Comparison of ENCODE assay signal across 9 mouse cellular contexts in the genomic region with DNA sequence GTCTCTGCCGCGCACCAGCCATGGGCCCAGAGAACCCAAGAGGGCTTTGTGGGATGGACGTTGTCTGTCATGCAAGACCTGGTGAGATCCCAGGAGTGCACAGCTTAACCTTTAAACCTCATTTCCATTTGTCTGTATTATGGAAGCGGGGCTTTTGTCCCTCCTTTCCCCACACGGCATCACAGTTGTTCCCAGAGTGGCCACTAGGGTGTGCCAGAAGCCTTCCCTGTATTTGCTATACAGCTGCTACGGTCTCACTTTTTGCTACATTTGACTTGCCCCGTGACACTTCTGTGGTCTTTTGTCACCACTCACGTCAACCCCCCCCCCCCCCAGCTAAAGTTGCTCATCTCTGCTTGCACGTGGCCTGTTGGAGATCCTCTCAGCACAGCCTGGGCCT.
DNase-seq lines count a peak whose midpoint lies in the region; ATAC-seq and TF ChIP-seq lines count a peak whose summit lies in the region.
"Had no signal": no experiment of that assay in that cellular context is flagged by ENCODE, and none has a peak within 500 bp of the region (broad histone marks: within the 10 kb centered on the region; RNA-seq: fewer than 3 reads in every experiment).

No protein-coding gene starts in this region.

- DNase-seq in heart, adult 18-20 months = peak; percentile 30 to 85
- DNase-seq in heart, embryonic 10.5 days (ENCODE audit: low spot score) = no peak
- DNase-seq in c-Kit-negative CD71-positive TER-119-positive erythroid progenitor cells, embryonic 14.5 days (ENCODE audit: low read depth, low spot score) = peak; percentile 46
- DNase-seq in forebrain, embryonic 11.5 days (ENCODE audit: low spot score) = peak; percentile 89
- peak; percentile 86 for DNase-seq in hindbrain, postnatal 0 days (ENCODE audit: low spot score)
- peak; percentile 76 to 86 for DNase-seq in left cerebral cortex, postnatal 14 days (ENCODE audit: low spot score in 2 of 2)
- peak; percentile 18 to 59 for DNase-seq in spleen, adult 2 months (ENCODE audit: low read depth in 1 of 2, low spot score in 2 of 2)

- 5% methylated on average over 9 of the region's 9 CpGs for WGBS in heart, embryonic 10.5 days
- WGBS in forebrain, embryonic 11.5 days = 3% methylated on average over 9 of the region's 9 CpGs
- WGBS in hindbrain, postnatal 0 days = 4% methylated on average over 8 of the region's 9 CpGs
- WGBS in midbrain, embryonic 15.5 days = under 1% methylated on average over 9 of the region's 9 CpGs
- 9% methylated on average over 9 of the region's 9 CpGs for WGBS in spleen, adult 2 months

- H3K27ac ChIP-seq in heart, embryonic 10.5 days = no peak overlapping the region
- H3K27ac ChIP-seq in forebrain, embryonic 11.5 days (ENCODE audit: low read depth, low read length) = no peak overlapping the region
- no peak overlapping the region for H3K27ac ChIP-seq in hindbrain, postnatal 0 days
- peak overlapping the region; percentile 55; the same call in 1 of the 2 replicates for H3K27ac ChIP-seq in midbrain, embryonic 15.5 days
- H3K27ac ChIP-seq in spleen, adult 2 months (ENCODE audit: insufficient read depth, low read length) = no peak overlapping the region
- H3K27ac ChIP-seq: limb, embryonic 13.5 days had no signal

- intact Hi-C loops in left cerebral cortex, postnatal 14 days (cut with DNase I) = loop anchor here (5.0 kb wide), 2 partner anchors 41 to 86 kb away; a partner anchor contains a TSS

- TF ChIP-seq POLR2A in spleen, adult 2 months (IDR thresholded peaks at IDR 0.05; ENCODE audit: low read depth, low read length) = no peak

- H3K36me3 ChIP-seq in heart, embryonic 10.5 days = no peaks in the 10 kb centered on the region
- H3K36me3 ChIP-seq in forebrain, embryonic 11.5 days (ENCODE audit: control insufficient read depth, insufficient read depth, low read length) = no peaks in the 10 kb centered on the region
- H3K36me3 ChIP-seq in hindbrain, postnatal 0 days (ENCODE audit: insufficient read depth, low read length) = no peaks in the 10 kb centered on the region
- H3K36me3 ChIP-seq in midbrain, embryonic 15.5 days (replicated peaks) = no peaks in the 10 kb centered on the region
- H3K36me3 ChIP-seq in spleen, adult 2 months (ENCODE audit: control insufficient read depth, insufficient read depth, low read length) = no peaks in the 10 kb centered on the region
- H3K36me3 ChIP-seq: limb, embryonic 13.5 days had no signal

- no peaks in the 10 kb centered on the region for H3K9me3 ChIP-seq in heart, embryonic 10.5 days
- no peaks in the 10 kb centered on the region for H3K9me3 ChIP-seq in forebrain, embryonic 11.5 days (ENCODE audit: control insufficient read depth, low read length)
- H3K9me3 ChIP-seq in hindbrain, postnatal 0 days (ENCODE audit: low read length) = no peaks in the 10 kb centered on the region
- no peaks in the 10 kb centered on the region for H3K9me3 ChIP-seq in midbrain, embryonic 15.5 days
- H3K9me3 ChIP-seq: limb, embryonic 13.5 days had no signal

- no peak overlapping the region for H3K4me3 ChIP-seq in heart, embryonic 10.5 days
- H3K4me3 ChIP-seq in forebrain, embryonic 11.5 days (ENCODE audit: low read depth, low read length) = no peak overlapping the region
- H3K4me3 ChIP-seq in hindbrain, postnatal 0 days (ENCODE audit: low read length) = no peak overlapping the region
- H3K4me3 ChIP-seq in midbrain, embryonic 15.5 days = no peak overlapping the region
- no peak overlapping the region for H3K4me3 ChIP-seq in spleen, adult 2 months (ENCODE audit: extremely low read depth, insufficient read depth, insufficient read length)
- H3K4me3 ChIP-seq: limb, embryonic 13.5 days had no signal

- 0 out of 2 replicates have a peak, but pooled peaks cover 5% of the 10 kb centered on the region for H3K4me1 ChIP-seq in heart, embryonic 10.5 days
- H3K4me1 ChIP-seq in forebrain, embryonic 11.5 days (replicated peaks; ENCODE audit: control insufficient read depth, insufficient read depth, low read length) = peaks cover 17% of the 10 kb centered on the region; the same call in 1 of the 2 replicates
- H3K4me1 ChIP-seq in hindbrain, postnatal 0 days (ENCODE audit: insufficient read depth, low read length) = peaks cover under 1% of the 10 kb centered on the region; the same call in 1 of the 2 replicates
- peaks cover 62% of the 10 kb centered on the region for H3K4me1 ChIP-seq in midbrain, embryonic 15.5 days
- H3K4me1 ChIP-seq in spleen, adult 2 months (ENCODE audit: control insufficient read depth, insufficient read depth, insufficient read length) = no peaks in the 10 kb centered on the region
- H3K4me1 ChIP-seq: limb, embryonic 13.5 days had no signal

- no peak overlapping the region for H3K4me2 ChIP-seq in forebrain, embryonic 11.5 days (ENCODE audit: low read depth, low read length, severe bottlenecking)
- H3K4me2 ChIP-seq in hindbrain, postnatal 0 days (ENCODE audit: low read depth, low read length) = no peak overlapping the region
- peak overlapping the region; percentile 28; the same call in 1 of the 2 replicates for H3K4me2 ChIP-seq in midbrain, embryonic 15.5 days
- H3K4me2 ChIP-seq: limb, embryonic 13.5 days had no signal

- H3K9ac ChIP-seq in forebrain, embryonic 11.5 days (ENCODE audit: low read length) = no peak overlapping the region
- no peak overlapping the region for H3K9ac ChIP-seq in hindbrain, postnatal 0 days (replicated peaks; ENCODE audit: low read length)
- no peak overlapping the region for H3K9ac ChIP-seq in midbrain, embryonic 15.5 days
- H3K9ac ChIP-seq: limb, embryonic 13.5 days had no signal

- H3K27me3 ChIP-seq in heart, embryonic 10.5 days (ENCODE audit: insufficient read depth, poor library complexity, severe bottlenecking) = peaks cover 88% of the 10 kb centered on the region
- H3K27me3 ChIP-seq in forebrain, embryonic 11.5 days (ENCODE audit: control insufficient read depth, insufficient read depth, low read length) = peaks cover 9% of the 10 kb centered on the region; the same call in 1 of the 2 replicates
- H3K27me3 ChIP-seq in hindbrain, postnatal 0 days (ENCODE audit: insufficient read depth, low read length) = peaks cover 13% of the 10 kb centered on the region; the same call in 1 of the 2 replicates
- H3K27me3 ChIP-seq in midbrain, embryonic 15.5 days (replicated peaks) = 0 out of 2 replicates have a peak, but pooled peaks cover 15% of the 10 kb centered on the region
- H3K27me3 ChIP-seq in spleen, adult 2 months (ENCODE audit: control insufficient read depth, insufficient read depth, low read length) = no peaks in the 10 kb centered on the region

- peak; percentile 40; the same call in 1 of the 2 replicates for ATAC-seq in forebrain, embryonic 11.5 days (replicated peaks; ENCODE audit: low FRiP score)
- peak; percentile 48; the same call in 1 of the 2 replicates for ATAC-seq in hindbrain, postnatal 0 days
- ATAC-seq in midbrain, embryonic 15.5 days (replicated peaks) = no peak

- TF ChIP-seq CTCF in hindbrain, postnatal 0 days (IDR thresholded peaks at IDR 0.05; ENCODE audit: low read depth) = peak; percentile 93
- TF ChIP-seq CTCF in spleen, adult 2 months (IDR thresholded peaks at IDR 0.05; ENCODE audit: extremely low read depth, insufficient read depth, insufficient read length, insufficient replicate concordance) = peak; percentile 61; the same call in 1 of the 2 replicates
